Mouse (Mus musculus) forebrain, embryonic 13.5 days (tissue): ENCODE results near the gene Smug1. TPM values are rescaled to one million over a fixed set of nuclear protein-coding genes. Genes with fewer than 3 reads are reported as not detected.
A peak's percentile ranks its signal among the peaks of the same experiment; 100 is the strongest.

ENCODE experiments used
- ATAC-seq: fragments of 200-750 bp; cut with Nextera tagmentation; 2 replicates; pipeline ENCODE4 v1.8.0; 2017
- H3K27ac ChIP-seq: fragments of 300-500 bp; sonication (generic); 2 replicates; pipeline ENCODE4 v1.5.1; 2015; ENCODE audit warnings: inconsistent platforms, mild to moderate bottlenecking, moderate library complexity
- H3K27me3 ChIP-seq: fragments of 300-500 bp; sonication (generic); 2 replicates; pipeline ENCODE4 v1.6.1; 2015; ENCODE audit warnings: mild to moderate bottlenecking, inconsistent platforms
- H3K36me3 ChIP-seq: fragments of 300-500 bp; sonication (generic); 2 replicates; pipeline ENCODE4 v1.6.1; 2015; ENCODE audit warnings: mild to moderate bottlenecking, inconsistent platforms; ENCODE audit not compliant: poor library complexity, severe bottlenecking
- H3K4me1 ChIP-seq: fragments of 300-500 bp; sonication (generic); 2 replicates; pipeline ENCODE4 v1.6.1; 2015; ENCODE audit warnings: inconsistent platforms
- H3K4me2 ChIP-seq: fragments of 300-500 bp; sonication (generic); 2 replicates; pipeline ENCODE4 v1.6.1; 2015; ENCODE audit warnings: inconsistent platforms, mild to moderate bottlenecking, moderate library complexity
- H3K4me3 ChIP-seq: fragments of 300-500 bp; sonication (generic); 2 replicates; pipeline ENCODE4 v1.5.1; 2015; ENCODE audit warnings: mild to moderate bottlenecking, inconsistent platforms
- H3K9ac ChIP-seq: fragments of 300-500 bp; sonication (generic); 2 replicates; pipeline ENCODE4 v1.6.1; 2015; ENCODE audit warnings: mild to moderate bottlenecking, inconsistent platforms
- H3K9me3 ChIP-seq: fragments of 300-500 bp; sonication (generic); replicated peaks from 2 replicates; pipeline ENCODE4 v1.6.1; 2016; ENCODE audit warnings: inconsistent platforms
- WGBS: fragments of 180-500 bp; shearing (Covaris S2); methylation state at CpG from one replicate; pipeline ENCODE4 v1.1.7; 2015; 5-methylcytosine and 5-hydroxymethylcytosine counted together
- polyA plus RNA-seq: library from polyadenylated mRNA; unstranded; fragments of >200 nt; fragmentation: Nextera tagmentation; extraction: Ambion mirVana; gene quantifications from 2 replicates; pipeline ENCODE4 v1.2.1, GENCODE M21; 2015

Smug1 gene
- polyA plus RNA-seq = 24.4 and 27.3 TPM in 2 replicates

DNA sequence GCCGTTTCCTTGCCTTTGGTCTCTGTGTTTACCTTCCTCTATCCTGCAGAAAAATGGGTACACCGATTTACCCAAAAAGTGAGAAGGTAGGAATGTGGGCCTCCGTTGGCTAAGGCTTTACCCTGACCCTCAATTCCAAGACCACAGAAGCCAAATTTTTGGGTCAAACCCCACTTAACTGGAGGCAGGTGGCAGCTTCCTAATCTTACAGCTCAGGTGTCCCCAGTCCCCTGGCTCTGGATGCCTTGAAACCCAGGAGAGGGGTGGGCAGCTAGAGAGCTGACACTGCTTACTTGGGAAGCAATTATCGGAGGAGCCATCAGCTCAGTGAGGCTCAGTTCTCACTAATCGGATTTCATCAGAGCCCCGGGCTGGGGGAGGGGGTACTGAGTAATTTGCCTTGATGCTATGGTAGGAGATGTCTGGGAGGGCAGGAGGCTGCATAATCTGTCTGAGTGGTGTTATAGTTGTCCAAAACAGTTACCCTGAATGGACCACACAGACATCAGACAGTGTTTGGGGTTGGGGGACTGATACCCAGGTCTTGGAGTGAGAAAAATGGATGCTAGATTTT, at the start of gene Smug1:
Gene Smug1, minus strand, starts transcription at position 51 of the 574 bp plus-strand sequence.
- Histone ChIP-seq H3K27me3 (peaks cover 71% of the 10 kb centered on the region), H3K4me1 (peaks cover 33% of the 10 kb centered on the region), H3K36me3 (no peaks in the 10 kb centered on the region), H3K4me3 (no peak within 1 kb of the TSS), H3K4me2 (no peak within 1 kb of the TSS), H3K9me3 (no peaks in the 10 kb centered on the region), H3K9ac (no peak within 1 kb of the TSS), H3K27ac (no peak within 1 kb of the TSS)
- ATAC-seq = no peak
- 20% methylated on average over 6 of the region's 6 CpGs for whole genome bisulfite sequencing

DNA sequence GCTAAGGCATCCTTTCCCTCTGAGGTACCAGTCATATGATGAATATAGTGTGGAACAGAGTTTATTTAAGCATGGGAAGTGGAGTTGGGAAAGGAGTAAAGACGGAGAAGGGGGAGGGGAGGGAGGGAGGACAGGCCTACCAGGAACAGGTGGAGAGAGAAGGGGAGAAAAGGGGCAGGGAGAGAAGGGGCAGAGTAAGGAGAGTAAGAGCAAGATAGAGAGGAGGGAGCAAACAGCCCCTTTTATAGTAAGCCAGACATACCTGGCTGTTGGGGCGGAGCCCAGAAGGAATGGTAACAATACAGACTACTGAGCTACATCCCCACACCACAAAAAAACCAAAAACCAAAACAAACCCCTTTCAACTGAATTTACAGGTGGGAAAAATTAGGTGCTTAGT, 49.2 kb upstream of the Smug1 start:
- peaks cover 20% of the 10 kb centered on the region for H3K36me3 ChIP-seq
- peak overlapping the region; percentile 94 for H3K27ac ChIP-seq
- H3K9me3 ChIP-seq = no peaks in the 10 kb centered on the region
- H3K4me2 ChIP-seq = peak overlapping the region; percentile 65
- peak; percentile 22; the same call in 1 of the 2 replicates for ATAC-seq
- H3K27me3 ChIP-seq = no peaks in the 10 kb centered on the region
- peak overlapping the region; percentile 23 for H3K9ac ChIP-seq
- WGBS = 11% methylated on average over 2 of the region's 2 CpGs
- H3K4me1 ChIP-seq = peaks cover 52% of the 10 kb centered on the region
- H3K4me3 ChIP-seq = peak overlapping the region; percentile 47

DNA sequence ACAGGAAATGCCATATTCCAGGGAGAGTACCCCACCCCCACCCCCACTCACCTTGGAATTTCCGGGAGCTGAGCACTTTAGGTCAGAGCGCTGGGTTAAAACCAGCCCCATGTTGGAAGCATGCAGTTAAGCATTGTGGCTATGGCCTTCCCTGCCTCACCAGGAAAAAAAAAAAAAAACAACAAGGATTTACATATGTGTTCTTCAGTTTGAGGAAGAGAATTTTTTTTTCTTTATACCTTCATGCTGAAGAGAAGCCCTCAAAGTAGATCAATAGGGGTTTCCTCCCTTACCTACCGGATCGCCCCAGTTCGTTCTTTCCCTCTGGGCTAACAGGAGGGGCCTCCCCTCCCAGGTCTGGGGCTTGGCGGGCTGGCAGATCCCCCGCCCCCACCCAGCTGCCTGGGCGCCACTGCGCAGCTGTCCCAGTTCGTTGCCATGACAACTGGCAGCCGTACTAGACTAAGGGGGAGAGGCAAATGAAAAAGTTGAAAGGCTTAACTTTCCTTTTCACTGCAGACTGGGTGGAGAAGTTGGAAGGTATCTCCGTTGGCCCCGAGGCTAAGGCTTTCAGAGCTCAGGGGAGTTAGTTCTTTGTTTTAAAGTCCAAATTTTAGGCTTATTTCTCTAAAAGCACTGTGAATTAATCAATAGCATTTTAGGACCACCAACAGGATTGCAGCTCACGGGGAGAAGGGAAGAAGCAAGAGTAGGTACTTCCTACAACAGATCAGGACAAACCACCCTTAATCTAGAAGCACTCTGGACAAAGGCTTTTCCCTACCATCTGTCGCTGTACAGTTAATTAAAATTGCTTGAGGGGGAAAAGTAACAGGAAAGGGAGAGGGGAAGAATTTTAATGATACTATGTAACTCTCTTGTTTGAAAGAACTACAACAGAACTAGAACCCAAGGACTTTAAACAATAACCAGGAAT, 48.3 kb upstream of the Smug1 start:
- no peaks in the 10 kb centered on the region for H3K27me3 ChIP-seq
- H3K4me1 ChIP-seq = peaks cover 48% of the 10 kb centered on the region
- H3K36me3 ChIP-seq = peaks cover 28% of the 10 kb centered on the region
- under 1% methylated on average over 15 of the region's 15 CpGs for WGBS
- H3K9ac ChIP-seq = peak overlapping the region; percentile 64
- no peaks in the 10 kb centered on the region for H3K9me3 ChIP-seq
- peak overlapping the region; percentile 94 for H3K27ac ChIP-seq
- H3K4me2 ChIP-seq = peak overlapping the region; percentile 65
- H3K4me3 ChIP-seq = peak overlapping the region; percentile 47
- peak; percentile 98 for ATAC-seq

DNA sequence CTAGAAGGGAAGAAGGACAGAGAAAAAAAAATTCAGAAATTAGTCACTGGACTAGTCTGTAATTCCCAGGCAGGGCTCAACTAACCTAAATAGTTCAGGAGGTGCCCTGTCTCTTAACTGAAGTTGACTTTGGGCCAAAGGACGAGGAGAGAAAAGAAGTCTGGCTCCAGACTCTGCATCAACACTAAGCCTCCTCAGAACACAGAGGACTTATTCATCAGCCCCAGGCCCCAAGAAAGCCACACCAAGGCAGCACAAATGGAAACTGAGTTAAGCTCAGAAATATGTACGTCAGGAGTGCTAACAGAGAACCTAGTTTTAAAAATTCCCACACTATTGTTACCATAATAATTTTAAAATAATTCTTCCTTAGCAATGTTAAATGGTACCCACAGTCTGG, 47.3 kb upstream of the Smug1 start:
- Histone ChIP-seq H3K4me3 (peak overlapping the region; percentile 31), H3K4me2 (peak overlapping the region; percentile 56), H3K9me3 (no peaks in the 10 kb centered on the region), H3K9ac (peak overlapping the region; percentile 56), H3K4me1 (peaks cover 48% of the 10 kb centered on the region), H3K27ac (peak overlapping the region; percentile 73), H3K36me3 (peaks cover 38% of the 10 kb centered on the region), H3K27me3 (no peaks in the 10 kb centered on the region)
- 3% methylated on average over 2 of the region's 2 CpGs for WGBS
- ATAC-seq = no peak

DNA sequence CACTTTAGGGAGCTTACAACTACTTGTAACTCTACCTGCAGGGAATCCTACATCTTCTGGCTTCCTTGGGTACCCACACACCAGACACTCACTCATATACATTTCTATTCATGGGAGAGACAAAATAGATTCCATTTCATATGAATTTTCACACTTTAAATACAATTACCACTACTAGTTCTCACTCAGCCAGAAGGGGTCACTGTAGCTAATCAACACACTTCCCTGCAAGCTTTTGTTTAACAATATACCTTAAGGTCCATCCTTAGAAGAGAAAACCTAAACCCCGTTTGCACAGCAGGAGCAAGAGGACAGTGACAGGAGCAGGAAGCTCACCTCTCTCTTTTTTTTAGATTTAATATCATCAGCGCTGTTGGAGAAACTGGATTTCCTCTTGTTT, 38.3 kb upstream of the Smug1 start:
- 58% methylated on average over 2 of the region's 2 CpGs for WGBS
- Histone ChIP-seq H3K4me2 (no peak overlapping the region), H3K4me1 (no peaks in the 10 kb centered on the region), H3K9ac (no peak overlapping the region), H3K36me3 (peaks cover 78% of the 10 kb centered on the region), H3K27ac (no peak overlapping the region), H3K9me3 (no peaks in the 10 kb centered on the region), H3K4me3 (no peak overlapping the region), H3K27me3 (no peaks in the 10 kb centered on the region)
- no peak for ATAC-seq

DNA sequence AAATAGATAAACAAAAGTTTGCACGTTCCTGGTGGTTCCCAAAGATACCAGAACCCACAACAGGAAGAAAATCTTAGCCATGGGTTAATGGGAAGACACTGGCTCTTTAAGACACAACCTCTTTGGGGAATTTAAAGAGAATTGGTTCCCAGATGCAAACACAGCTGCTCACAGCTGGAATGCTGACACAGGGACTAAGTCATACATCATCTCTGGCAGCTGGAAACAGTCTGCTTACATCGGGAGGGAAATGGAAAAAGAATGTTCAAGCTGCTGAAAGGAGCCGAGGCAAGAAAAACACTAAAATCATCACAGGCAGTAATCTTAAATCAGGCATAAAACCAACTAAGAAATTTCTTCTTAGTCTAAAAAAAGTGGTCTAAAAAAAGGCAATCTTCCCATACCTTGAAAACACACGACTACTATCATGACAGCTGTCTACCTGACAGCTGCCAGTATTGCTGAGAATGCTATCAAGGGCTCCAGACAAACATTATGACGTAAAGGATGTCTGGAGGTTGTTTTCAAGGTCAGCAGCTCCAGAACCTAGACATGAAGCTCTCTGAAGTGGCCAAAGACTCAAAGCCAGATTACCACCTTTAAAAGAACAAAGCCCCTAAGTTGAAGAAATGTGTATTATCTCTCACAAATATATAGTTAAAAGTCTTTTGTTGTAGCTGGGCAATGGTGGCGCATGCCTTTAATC, 35.3 kb upstream of the Smug1 start:
- Histone ChIP-seq H3K36me3 (peaks cover 78% of the 10 kb centered on the region), H3K9ac (no peak overlapping the region), H3K27me3 (no peaks in the 10 kb centered on the region), H3K27ac (no peak overlapping the region), H3K4me2 (no peak overlapping the region), H3K9me3 (no peaks in the 10 kb centered on the region), H3K4me3 (no peak overlapping the region), H3K4me1 (no peaks in the 10 kb centered on the region)
- ATAC-seq = no peak
- 80% methylated on average over 6 of the region's 6 CpGs for WGBS

DNA sequence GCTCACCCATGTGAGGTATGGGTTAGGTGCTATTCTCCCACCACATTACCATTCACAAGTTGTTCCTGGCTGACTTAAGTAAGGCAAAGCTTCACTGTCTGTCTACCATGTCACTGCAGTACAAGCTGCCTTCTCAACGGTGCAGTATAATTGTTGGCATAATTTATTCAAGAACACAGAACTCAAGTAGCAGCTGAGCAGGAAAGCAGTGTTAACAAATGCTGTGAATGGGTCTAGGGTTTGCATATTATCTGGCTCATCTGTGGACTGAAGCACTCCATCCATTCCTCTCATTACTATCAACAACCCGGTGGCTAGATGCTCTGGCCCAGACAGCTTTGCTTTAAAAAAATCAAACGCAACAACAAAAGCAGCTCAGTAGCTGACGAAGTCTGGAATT, 30.9 kb upstream of the Smug1 start:
- no peak overlapping the region for H3K4me2 ChIP-seq
- no peaks in the 10 kb centered on the region for H3K27me3 ChIP-seq
- H3K9ac ChIP-seq = no peak overlapping the region
- no peak overlapping the region for H3K4me3 ChIP-seq
- WGBS = 70% methylated on average over 4 of the region's 4 CpGs
- no peaks in the 10 kb centered on the region for H3K9me3 ChIP-seq
- ATAC-seq = peak; percentile 62; the same call in 1 of the 2 replicates
- peaks cover 85% of the 10 kb centered on the region for H3K36me3 ChIP-seq
- peak overlapping the region; percentile 36; the same call in 1 of the 2 replicates for H3K27ac ChIP-seq
- no peaks in the 10 kb centered on the region for H3K4me1 ChIP-seq

DNA sequence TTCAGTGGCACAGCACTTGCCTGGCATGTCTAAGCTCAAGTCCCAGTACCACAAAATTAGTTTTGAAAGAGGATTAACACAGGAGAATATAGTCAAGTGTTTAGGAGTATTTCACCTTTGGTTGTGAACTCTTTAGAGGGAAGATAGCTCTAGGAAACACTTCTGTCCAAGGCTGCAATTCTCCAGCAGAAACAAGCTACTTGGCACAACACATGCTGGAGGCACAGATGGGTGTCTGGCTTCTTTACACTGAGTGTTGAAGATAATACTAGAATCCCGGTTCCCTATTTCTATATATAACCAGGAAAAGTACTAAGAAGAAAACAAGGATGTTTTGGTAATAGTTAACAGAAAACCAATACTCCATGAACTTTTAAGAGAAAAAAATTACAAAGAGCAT, 29.9 kb upstream of the Smug1 start:
- Histone ChIP-seq H3K4me1 (no peaks in the 10 kb centered on the region), H3K27me3 (no peaks in the 10 kb centered on the region), H3K9me3 (no peaks in the 10 kb centered on the region), H3K4me2 (no peak overlapping the region), H3K27ac (no peak overlapping the region), H3K4me3 (no peak overlapping the region), H3K36me3 (peaks cover 86% of the 10 kb centered on the region), H3K9ac (no peak overlapping the region)
- 81% methylated on average over 1 of the region's 1 CpGs for WGBS
- ATAC-seq = no peak

DNA sequence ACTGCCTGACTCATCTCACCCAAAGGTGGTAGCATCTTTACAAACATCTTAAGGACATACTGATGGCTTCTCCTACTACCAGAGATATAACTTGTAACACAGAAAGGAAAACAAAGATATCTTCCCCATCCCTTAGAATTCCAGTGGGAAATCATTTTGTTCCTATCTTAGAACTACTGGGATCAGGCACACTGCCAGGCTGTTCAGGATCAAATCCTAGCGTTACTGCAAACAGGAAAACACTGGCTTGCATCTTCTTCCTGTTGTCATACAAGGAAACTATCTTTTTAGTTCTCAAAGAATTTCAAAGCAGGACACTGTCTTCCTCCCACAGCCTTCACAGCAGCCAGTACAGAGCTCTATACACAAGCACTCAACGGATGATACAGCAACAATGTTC, 26.7 kb upstream of the Smug1 start:
- Histone ChIP-seq H3K4me3 (no peak overlapping the region), H3K4me1 (no peaks in the 10 kb centered on the region), H3K9me3 (no peaks in the 10 kb centered on the region), H3K27me3 (no peaks in the 10 kb centered on the region), H3K9ac (no peak overlapping the region), H3K36me3 (peaks cover 79% of the 10 kb centered on the region), H3K4me2 (no peak overlapping the region), H3K27ac (no peak overlapping the region)
- ATAC-seq = no peak
- WGBS = 92% methylated on average over 2 of the region's 2 CpGs

DNA sequence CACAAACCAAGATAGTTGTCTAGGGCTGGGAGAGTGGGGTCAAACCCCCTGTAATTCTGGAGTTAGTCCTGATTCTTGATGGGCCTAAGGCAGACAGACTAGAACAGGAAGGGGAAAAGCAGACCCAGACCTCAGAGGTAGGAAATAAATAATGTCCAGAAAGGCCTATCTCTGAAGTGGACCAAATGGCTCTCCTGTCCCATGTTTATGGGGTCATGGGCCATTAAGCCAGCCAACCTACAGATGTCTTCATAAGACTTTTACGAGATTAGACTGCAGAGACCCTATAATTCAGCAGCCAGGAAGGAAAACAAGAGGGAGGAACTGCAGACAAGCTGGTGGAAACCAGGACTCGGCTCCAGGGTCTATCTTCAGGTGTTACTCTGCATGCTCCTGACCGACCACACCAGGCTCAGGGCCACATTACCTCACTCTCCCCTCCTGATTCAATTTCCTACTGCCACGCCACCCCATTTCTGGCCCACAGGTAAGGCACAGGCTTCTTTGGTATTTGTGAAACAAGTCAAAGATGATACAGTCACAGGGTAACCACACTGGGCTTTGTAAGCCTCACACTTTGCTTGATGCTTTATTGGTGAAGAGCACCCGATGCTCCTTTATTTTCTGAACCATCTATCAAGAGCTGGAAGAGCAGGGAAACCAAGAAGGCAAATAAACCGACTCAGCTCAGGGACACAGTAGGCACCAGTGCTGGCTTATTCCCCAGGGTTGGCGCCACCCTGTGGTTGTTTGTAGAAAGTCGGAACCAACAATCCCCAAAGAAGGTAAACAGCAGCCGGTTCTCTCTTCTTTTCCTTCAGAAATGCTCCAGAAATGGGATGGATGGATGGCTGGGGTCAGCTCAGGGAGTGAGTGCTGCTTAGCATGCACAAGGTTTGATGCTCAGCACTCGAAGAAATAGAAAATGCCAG, 23.9 kb upstream of the Smug1 start:
- Histone ChIP-seq H3K36me3 (peaks cover 55% of the 10 kb centered on the region), H3K4me3 (no peak overlapping the region), H3K9me3 (no peaks in the 10 kb centered on the region), H3K9ac (no peak overlapping the region), H3K4me1 (no peaks in the 10 kb centered on the region), H3K4me2 (no peak overlapping the region), H3K27ac (no peak overlapping the region; the same call in 1 of the 2 replicates), H3K27me3 (no peaks in the 10 kb centered on the region)
- WGBS = 67% methylated on average over 10 of the region's 10 CpGs
- ATAC-seq = no peak

DNA sequence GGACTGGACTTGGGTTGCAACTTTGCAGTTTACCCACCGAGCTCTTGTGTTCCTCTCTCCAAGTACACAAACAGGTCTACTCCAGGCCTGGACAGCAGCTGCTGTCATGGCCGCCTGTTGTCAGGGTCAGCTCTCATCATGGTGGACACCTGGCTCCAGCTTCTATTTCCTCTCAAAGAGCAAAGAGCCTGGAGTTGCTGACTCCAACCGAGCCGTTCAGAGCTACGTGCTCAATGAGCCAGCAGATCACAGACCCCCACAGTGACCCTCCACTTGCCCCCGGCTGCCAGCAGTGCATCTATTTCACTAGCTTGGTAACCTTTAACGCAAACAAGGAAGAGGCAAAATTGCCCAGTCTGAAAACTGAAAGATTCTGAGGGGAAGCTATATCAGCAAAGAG, 23.2 kb upstream of the Smug1 start:
- H3K9me3 ChIP-seq = no peaks in the 10 kb centered on the region
- ATAC-seq = no peak
- H3K4me3 ChIP-seq = no peak overlapping the region
- no peaks in the 10 kb centered on the region for H3K27me3 ChIP-seq
- H3K27ac ChIP-seq = no peak overlapping the region
- no peaks in the 10 kb centered on the region for H3K4me1 ChIP-seq
- 84% methylated on average over 7 of the region's 7 CpGs for WGBS
- no peak overlapping the region for H3K4me2 ChIP-seq
- H3K9ac ChIP-seq = no peak overlapping the region
- H3K36me3 ChIP-seq = peaks cover 48% of the 10 kb centered on the region
